Mouse (Mus musculus): ENCODE results near the gene Zmym6.

Gene Zmym6

GRCm38 (mm10) chr4:127123391-127123790 is 46.2 kb downstream of the Zmym6 start, which contains the start of gene Tmem35b:
Tmem35b (plus strand) TSS chr4:127123691.
- CTCF ChIA-PET = no interaction called here

GRCm38 (mm10) chr4:127124331-127124730 is 47.1 kb downstream of the Zmym6 start:
- CTCF ChIA-PET = no interaction called here

GRCm38 (mm10) chr4:127125834-127126463 is 48.8 kb downstream of the Zmym6 start:
- CTCF ChIA-PET = no interaction called here

GRCm38 (mm10) chr4:127134687-127135086 is 57.5 kb downstream of the Zmym6 start:
- CTCF ChIA-PET = no interaction called here

DNA sequence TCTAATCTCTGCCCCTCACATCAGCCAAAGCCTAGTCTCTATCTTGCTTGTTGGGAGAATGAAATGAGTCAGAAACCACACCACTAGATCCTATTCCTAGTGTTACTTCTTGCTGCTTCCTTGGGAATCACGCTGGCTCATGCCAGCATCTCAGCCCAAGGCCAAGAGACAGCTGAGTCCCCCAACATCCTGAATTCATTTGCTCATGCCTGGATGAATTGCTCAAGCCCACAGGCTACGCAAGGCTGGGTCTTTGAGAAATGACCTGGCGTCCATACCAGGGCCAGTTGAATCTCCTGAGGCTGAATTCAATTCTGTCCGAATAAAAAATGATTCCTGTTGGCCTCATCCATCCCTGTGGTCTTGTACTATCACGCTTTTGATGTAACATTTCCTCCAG is 60.4 kb downstream of the Zmym6 start:
- CTCF ChIA-PET = no interaction called here

GRCm38 (mm10) chr4:127138486-127138885 is 61.3 kb downstream of the Zmym6 start:
- CTCF ChIA-PET = no interaction called here

GRCm38 (mm10) chr4:127150031-127150430 is 72.8 kb downstream of the Zmym6 start:
- CTCF ChIA-PET = no interaction called here

DNA sequence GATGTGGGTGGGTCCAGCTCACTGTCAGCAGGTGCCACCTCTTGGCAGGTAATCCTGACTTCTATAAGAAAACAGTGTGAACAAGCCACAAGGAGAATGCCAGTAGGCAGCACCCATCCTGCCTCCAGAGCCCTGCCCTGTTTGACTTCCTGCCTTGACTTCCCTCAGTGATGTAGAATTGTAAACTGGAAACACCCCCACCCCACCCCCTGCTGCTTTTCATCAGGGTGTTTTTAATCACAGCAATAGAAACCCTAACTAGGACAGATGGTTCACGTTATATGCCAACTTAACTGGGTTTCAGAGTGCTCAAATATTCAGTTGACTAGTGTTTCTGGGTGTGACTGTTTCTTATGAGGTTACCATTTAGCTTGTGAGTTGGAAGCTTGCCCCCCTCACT is 76.2 kb downstream of the Zmym6 start:
- CTCF ChIA-PET = no interaction called here

GRCm38 (mm10) chr4:127155757-127156156 is 78.6 kb downstream of the Zmym6 start:
- CTCF ChIA-PET = no interaction called here

DNA sequence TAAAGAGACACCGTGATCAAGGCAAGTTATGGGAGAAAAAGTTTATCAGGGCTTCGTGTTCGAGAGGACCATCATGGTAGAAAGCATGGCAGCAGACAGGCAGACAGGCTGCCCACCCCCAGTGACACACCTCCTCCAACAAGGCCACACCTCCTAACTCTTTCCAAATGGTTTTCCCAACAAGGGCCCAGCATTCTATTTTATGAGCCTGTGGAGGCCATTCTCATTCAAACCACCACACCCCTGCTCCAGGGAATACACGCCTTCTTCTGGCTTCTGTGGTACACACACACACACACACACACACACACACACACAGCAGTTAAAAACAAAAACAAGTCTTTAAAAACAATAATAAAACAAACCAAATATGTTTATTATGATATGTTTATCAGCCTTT is 80.6 kb downstream of the Zmym6 start:
- CTCF ChIA-PET = no interaction called here

GRCm38 (mm10) chr4:127163926-127164325 is 86.7 kb downstream of the Zmym6 start:
- CTCF ChIA-PET = no interaction called here

DNA sequence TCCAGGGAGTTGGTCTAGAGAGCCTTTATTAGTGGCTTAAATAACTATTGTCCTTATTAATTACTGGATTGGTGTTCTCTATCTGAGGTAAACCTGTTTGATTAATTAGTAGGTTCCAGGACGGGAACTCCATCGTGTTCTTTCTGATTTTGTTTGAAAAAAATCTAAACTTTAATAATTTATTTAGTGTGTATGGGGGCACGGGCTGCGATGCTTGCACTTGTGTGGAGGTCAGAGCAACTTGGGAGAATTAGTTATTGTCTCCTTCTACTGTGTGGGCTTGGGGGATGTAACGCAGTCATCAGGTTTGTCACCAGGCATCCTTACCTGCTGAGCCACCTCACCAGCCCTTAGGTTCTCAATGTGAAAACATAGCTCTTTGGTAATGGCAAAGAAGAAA is 89.9 kb downstream of the Zmym6 start:
- CTCF ChIA-PET = no interaction called here

DNA sequence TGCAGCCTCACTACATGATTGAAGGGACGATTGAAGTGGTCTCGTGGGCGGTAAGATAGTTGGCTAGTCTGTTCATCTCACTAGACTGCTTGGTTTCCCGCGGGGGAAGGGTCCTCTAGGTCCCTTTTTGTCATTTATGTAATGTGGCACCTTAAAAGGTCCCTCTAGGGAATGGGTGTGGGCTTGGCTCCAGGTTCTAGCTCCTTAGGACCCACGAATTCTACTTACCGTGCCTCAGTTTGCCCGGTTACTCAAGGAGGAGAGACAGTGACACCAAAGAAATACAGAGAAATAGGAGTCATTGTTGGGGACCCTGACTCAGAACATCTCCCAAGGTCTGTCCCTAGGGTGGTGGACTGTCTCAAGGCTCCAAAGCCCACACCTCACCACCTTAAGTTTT is 90.5 kb downstream of the Zmym6 start:
- CTCF ChIA-PET = interaction anchor here (0.7 kb wide), 1 partner anchor 60 kb away, joined by 3 read pairs; no protein-coding TSS in a partner anchor

DNA sequence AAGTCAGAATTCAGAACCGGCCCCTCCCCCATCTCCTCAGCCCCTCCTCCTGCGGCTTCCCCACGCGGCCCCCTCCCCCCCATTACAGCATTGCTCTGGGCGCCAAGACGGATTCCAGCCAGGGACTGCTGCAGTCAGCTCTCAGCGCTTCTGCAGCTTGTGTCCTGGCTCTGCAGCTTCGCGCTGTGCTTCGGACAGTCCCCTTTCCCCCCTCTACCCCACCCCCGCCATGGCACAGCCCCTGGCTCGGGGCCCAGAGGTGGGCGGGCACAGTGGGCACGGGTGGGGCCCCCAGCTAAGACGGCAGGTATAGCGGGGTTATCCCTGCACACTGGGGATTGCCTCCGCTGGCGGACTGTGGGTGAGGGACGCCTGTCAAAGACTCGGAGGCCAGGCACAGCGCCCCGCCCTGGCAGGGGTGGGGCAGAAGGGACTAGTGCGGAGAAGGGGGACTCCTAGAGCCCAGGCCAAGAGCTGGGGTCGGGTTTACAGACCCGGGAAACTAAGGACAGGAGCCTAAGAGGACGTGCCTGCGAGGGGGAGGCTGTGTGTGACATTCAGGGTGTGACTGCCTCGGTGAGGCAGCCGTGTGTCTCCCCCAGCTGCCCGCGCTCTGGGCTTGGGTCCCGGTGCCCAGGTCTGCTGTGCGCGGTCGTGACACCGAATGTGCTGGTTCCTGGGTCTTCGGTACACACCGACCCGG is 91.2 kb downstream of the Zmym6 start:
- CTCF ChIA-PET = interaction anchor here (0.7 kb wide), 1 partner anchor 60 kb away, joined by 3 read pairs; no protein-coding TSS in a partner anchor

- CTCF ChIA-PET = no interaction called here
Measured at GRCm38 (mm10) chr4:127168914-127169345, 91.7 kb downstream of the Zmym6 start, which contains the start of gene Dlgap3. Dlgap3 (plus strand) TSS chr4:127169204.

DNA sequence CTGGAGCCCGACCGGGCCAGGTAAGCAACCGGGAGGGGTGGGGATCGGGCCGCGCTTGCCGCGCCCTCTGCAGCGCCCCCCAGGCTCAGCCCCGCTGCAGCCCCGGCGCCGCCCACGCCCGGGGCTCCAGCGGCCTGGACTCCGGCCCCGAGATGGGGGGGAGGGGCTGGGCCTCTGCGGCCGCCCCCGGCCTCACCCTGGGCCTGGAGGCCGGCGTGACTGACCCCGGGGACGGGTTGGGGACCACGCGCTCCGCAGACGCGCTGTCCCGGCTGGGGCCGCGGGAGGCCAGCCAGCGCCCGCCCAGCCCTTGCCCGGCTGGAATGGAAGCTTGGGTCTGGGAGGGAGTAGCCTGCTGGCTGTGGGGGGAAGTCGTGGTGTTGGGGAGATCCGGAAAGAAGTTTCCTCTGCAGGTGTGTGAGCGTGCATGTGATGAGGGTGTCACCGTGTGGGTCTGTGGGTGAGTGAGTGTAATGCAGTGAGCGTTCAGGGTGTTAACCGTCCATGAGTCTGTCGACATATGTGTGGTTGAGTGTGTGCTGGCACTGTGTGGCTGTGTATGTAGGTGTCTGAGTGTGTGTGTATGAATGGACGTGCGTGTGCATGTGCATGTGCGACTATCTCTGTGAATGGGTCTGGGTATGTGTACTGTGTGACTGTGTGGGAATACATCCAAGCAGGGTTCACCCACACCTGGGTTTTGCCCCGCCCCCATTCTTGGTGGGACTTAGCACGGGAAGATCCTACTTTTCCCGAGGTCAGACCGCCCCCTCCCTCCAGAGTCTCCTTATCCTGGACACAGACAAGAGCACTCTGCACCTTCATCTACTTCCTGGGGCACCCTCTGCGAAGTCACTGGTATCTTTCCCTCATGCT is 92.4 kb downstream of the Zmym6 start:
- CTCF ChIA-PET = no interaction called here

DNA sequence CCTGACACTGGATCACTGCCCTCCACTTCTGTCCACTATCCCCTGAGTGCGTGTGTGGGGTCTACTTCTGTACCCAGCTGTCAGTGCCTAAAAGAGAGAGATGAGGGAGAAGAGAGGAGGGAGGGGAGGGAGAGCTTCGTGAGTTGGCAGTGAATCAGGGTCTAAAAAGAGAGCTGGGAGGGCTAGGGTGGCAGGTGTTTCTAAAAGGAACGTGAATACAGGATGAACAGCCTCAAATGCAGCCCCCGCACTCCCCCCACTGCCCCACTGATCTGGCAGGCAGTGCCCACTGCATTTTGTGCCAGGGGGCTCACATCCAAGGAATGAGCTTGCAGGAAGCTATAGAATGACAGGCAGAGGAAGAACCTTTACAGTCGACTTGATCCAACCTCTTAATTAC is 93.7 kb downstream of the Zmym6 start:
- CTCF ChIA-PET = no interaction called here

DNA sequence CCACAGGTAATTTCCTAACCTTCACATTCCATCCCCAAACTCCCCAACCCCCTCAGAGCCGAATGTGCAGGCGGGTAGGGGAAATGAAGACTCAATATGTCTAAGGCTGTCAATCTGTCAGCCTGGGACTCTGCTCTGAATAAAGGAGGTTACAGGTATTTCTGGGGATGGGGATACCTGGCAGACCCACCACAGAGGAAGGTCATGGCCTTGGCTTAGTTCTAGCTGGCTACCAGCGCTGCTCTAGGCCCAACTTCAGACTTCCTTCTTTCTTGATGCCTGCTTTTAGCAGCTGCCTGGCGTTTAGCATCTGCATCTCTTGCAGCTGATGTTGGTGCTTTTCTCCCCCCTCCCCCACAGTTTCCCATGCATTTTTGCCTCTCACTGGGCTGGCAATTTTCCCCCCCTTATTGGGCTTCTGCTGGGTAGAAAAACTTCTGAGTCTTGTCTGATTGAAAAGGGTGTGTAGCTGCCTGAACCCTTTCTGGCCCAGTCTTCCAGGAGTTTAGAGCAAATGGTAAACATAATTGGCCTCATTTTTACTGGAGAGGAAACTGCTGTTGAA is 94.2 kb downstream of the Zmym6 start:
- CTCF ChIA-PET = no interaction called here

- CTCF ChIA-PET = interaction anchor here (0.7 kb wide), 1 partner anchor 68 kb away, joined by 7 read pairs; no protein-coding TSS in a partner anchor
Measured at GRCm38 (mm10) chr4:127172119-127172518, 94.9 kb downstream of the Zmym6 start.

- CTCF ChIA-PET = no interaction called here
Measured at GRCm38 (mm10) chr4:127172614-127173013, 95.4 kb downstream of the Zmym6 start.

DNA sequence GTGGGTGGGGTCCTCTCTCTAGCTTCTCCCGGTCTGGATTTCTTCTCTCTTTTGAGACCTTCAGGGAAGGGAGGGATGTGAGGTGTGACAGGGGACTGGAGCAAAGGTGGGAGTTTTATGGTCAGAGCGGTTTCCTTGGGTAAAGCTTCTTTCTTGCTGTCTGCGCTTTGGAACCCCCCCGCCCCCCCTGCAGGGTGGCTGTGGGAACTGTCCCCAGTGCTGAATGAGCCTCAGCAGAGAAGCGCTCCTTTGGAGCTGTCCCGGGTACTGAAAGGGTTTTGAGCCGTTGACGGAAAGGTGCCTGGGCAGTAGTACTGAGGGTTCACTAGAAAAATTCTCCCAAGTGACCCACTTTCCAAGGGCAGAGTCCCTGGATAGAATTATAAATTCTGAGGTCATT is 96.3 kb downstream of the Zmym6 start:
- CTCF ChIA-PET = interaction anchor here (0.7 kb wide), 1 partner anchor 27 kb away, joined by 12 read pairs; no protein-coding TSS in a partner anchor

Data from spleen, embryonic (tissue).